Mouse (Mus musculus) CD8-positive naive resting alpha-beta T cell, adult 2 months (primary cell): Measurements from ENCODE around the gene Atp1a3.
"Not testable (repeated sequence)": the region's sequence is repeated elsewhere in the genome, so short reads cannot be mapped to it uniquely, and the experiment has no call there.

Experiments used
- DNase-seq, 2 experiments: peaks; one replicate each; pipeline ENCODE4 v3.0.0; 2022; ENCODE audit warnings: low read depth in 2 of 2, low spot score in 2 of 2

Atp1a3 gene

DNA sequence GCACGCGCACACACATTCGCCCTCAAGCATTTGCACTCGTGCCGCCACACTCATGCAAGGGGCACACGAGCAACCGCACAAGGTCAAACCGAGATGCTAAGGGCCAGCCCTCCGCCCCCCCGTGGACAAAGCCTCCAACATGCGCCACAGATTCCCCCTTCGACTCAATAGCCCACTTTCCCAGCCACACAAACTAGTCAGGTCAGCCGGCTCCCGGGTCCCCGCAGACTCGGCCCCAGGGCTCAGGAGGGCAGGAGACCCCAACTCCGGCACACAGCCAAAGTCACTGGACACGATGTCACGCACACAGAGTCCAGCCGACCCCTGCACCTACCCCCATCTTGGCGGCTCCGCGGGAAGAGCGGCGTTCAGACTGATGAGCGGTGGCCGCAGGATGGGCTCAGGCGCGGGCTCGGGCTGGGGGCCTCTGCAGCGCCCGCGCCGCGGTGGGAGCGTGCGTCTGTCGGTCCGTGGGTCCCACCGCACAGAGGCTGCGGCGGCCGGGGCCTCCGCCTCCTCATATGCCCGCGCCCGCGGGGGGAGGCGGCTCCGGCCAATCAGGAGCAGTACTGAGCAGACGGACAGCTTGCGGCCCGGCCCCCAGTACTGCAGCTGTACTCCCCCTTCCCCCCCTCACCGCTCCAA lies at the start of gene Atp1a3:
TSS of gene Atp1a3 (minus strand) at position 538 of the 645 bp plus-strand sequence.
- no peak for DNase-seq

DNA sequence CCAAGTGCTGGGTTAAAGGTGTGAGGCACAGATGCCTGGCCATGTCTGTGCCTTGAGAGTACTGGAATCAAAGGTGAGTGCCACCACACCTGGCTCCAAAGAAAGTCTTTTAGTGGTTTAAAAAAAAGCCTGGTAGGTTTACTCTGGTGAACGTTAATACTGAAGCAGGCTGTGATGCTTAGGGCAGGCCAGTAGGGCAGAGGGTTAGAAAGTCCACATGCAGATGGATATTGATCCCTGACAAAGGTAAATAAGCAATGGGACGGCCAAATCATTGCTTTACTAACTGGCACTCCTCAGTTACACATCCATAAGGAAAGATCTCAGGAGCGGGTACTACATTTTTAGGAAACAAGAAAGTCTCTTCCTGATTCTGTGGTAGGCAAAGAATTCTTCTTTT lies 46.8 kb upstream of the Atp1a3 start:
- DNase-seq, result no peak

DNA sequence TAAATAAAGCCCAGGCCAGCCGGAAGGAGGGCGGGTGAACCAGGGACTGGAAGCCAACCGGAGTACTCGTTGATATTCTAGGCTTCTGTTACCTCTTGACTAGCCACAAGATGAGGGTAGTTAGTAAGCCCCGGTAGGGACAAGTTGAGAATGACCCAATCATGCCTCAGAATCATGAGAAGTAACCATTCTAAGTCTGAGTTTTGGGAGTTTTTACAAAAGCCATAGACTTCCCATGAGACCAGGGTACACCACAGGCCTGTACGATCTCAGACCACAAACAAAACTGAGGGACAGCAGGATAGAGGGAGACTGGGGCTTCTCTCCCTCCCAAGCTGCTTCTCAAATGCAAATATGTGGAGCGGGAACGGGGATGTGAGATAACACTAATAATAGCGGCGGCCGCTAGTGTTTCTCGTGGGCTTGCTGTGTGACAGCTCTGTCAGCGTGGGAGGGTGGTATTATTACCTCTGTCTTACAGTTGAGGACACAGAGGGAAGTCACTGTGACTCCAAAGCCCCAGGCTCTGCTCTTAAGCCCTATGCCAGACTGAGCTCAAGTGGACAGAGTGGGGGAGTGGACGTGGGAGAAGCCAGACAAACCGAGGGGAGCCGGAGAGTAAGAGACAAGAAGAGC lies 43.7 kb upstream of the Atp1a3 start:
- no peak for DNase-seq

DNA sequence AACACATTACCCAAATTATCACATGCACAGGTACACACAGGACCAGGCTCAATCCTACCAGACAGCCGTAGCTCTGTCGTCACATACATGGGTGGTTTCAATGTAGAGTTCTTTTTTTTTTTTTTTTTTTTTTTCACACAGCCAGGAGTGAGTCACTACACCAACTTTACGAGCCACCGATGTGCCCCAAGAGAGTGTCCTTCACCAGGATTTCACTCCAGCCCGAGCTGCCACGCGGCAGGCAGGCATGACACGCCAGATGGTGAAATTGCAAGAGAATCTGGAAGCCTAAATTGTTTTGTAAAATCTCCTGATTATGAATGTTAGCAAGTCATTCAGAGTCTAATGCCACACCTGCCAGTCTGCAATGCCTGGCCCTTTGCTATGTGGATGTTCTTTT lies 41.6 kb upstream of the Atp1a3 start:
- DNase-seq, result no peak

DNA sequence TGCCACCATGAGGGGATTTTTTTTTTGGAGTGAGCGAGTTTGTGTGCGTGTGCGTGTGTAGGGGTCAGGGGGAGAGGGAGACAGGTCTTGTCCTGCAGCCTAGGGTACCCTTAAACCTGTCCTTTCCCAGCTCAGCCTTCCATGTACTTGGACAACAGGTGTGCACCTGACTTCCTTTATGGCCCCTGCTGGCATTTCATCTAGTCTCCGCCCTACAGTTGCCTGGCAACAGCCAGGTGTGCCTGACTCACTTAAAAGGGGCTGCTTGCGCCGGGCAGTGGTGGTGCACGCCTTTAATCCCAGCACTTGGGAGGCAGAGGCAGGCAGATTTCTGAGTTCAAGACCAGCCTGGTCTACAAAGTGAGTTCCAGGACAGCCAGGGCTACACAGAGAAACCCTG lies 38.8 kb upstream of the Atp1a3 start:
- not testable (repeated sequence) for DNase-seq

DNA sequence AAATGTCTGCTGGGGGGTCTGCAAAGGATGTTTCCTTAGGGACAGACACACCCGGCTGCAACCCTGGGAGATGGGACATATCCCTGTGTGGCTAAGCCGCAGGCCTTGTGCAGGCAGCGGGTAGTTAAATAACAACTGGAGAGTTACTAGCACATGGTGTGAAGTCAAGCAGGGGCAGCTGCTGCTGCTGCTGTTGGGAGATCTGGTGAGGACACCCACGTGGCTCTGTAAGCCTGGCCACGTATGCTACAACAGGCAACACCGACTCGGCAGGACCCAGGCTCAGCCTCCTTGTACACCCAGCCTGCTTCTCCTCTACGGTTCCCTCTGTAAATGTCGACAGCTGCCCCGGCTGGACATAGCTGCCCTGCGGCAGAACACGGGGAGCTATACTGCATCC lies 36.2 kb upstream of the Atp1a3 start:
- DNase-seq, result no peak

DNA sequence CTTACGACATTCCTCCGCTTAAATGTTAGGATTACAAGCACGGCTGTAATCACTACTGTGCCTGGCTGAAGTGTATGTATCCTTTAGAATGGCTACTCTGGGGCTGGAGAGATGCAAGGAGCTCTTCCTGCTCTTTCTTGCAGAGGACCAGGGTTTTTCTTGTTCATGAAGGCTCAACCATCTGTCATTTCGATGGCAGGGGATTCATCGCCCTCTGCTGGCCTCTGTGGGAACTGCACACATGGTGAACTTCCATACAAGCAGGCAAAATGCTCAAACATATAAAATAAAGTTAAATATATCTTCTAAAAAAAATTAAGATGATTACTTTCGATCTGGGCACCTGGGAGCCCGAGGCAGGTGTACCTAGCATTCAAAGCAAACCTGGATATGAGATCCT lies 30.2 kb upstream of the Atp1a3 start:
- peak; percentile 60 to 69 for DNase-seq

DNA sequence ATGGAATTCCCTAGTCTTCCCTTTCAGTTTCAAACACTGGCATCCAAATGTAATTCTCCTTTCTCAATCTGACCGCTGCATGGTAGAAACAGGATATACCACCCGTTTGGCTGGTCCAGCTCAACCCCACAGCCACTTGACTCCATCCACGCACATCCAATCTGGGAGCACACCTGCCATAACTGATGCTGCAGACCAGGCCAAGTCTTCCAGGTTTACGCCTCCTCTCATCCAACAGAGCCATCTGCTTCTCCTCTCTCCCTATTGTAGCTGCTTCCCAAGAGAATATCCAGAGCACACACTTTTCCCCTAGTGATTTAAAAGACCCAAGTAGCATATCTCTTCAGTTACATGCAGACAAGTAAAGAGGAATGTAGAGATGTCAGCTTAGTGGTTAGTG lies 29.0 kb upstream of the Atp1a3 start:
- DNase-seq, result no peak

DNA sequence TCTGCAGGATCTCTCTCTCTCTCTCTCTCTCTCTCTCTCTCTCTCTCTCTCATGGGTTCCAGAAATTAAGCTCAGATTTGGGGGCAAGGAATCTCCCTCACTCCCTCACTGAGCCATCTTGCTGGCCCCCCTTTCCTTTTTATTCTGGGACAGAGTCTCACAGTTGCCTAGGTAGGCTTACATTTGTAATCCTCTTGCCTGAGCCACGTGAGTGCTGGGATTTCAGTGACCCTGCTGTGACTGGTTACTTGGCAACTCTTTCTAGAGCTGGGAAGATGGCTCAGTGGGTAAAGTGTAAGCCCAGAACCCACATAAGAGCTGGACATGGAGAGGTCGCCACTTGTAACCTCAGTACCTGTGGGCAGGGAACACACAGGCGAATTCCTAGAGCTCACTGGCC lies 25.8 kb upstream of the Atp1a3 start:
- no peak for DNase-seq

DNA sequence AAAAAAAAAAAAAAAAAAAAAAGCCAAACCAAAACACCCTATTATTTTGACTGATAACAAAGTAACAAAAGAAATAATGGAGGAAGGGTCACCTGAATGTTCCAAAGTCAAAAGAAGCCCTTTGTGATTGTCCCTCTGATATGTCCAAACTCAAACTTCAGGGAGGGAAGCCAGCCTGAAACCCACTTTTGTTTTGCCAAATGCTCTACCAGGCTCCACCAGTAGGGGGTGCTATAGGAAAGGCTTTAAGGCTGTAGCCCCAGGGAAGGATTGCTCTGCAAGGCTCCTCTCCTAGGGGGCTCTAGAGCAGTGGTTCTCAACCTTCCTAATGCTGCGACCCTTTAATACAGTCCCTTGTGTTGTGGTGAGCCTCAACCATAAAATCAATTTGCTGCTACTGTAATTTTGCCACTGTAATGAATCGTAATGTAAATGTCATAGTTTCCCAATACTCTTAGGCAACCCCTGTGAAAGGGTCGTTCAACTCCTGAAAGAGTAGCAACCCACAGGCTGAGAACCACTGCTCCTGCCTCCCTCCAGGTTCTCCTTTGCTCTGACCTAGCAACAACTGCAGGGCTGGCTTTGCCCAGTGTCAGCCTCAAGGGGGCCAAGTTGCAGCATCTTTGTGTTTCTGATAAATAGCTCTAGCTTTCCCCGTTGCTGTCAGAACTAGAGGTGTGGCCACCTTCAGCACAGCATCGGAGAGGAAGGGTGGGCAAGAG lies 24.4 kb upstream of the Atp1a3 start:
- peak; percentile 58 to 76 for DNase-seq

DNA sequence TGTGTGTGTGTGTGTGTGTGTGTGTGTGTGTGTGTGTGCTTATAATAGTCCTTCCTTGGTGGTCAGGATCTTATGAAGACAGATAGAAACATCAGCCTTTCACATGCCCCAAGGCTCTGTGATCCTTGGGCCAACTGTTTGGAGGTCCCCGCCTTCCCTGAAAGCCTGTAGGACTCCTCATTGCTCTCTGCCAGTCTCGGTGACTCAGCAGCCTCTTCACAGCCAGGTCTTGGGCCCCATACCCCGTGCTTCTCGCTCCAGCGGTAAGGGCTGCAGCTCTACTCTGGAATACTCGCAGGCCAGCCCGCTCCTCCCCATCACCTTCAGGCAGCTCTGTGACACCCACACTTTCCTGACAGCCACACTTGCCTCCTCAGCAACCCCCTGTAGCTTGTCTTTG lies 20.7 kb upstream of the Atp1a3 start:
- DNase-seq, result no peak

DNA sequence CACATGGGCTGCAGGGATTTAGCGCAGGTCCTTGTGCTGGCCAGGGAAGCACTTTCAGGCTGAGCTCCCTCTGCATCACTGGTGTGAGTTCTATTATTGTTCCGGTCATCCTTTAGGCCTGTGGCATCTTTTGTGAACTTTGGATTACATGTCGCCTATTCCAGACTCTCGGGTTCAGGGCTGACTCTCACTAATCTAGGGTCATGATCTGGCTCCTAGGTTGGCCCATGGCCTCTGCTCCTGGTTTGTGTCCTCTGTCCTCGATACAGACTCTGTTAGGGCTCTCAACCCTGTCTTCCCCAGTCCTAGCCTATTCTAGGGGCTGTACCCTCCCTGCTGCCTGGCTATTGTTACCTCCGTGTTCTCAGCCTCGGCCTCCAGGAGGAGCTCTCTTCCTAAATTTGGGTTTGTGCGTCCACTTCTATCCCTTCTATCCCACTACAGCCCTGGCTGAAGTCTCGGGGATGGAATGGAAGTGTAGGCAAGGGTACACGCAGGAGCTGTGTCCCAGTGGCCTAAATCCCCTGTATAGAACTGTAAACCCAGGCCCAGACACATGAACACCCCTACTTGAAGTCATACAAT lies 20.2 kb upstream of the Atp1a3 start:
- no peak for DNase-seq

DNA sequence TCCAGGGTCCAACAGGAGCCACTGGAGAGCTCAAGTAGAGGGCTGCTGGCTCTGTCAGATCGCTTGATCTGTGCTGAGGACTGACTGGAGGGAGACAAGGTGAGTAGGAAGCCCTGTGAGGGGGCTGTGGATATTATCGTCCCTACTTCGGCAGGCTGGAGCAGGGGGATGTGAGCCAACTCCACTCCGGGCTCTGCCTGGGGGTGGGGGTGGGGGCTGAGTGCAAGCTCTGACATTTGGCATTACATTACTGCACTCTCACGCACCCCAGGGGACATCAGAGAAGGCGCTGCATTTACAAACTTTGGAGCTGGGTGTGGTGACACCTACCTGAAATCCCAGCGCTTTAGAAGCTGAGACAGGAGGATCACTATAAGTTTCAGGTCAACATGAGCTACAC lies 5.8 kb upstream of the Atp1a3 start:
- no peak for DNase-seq

DNA sequence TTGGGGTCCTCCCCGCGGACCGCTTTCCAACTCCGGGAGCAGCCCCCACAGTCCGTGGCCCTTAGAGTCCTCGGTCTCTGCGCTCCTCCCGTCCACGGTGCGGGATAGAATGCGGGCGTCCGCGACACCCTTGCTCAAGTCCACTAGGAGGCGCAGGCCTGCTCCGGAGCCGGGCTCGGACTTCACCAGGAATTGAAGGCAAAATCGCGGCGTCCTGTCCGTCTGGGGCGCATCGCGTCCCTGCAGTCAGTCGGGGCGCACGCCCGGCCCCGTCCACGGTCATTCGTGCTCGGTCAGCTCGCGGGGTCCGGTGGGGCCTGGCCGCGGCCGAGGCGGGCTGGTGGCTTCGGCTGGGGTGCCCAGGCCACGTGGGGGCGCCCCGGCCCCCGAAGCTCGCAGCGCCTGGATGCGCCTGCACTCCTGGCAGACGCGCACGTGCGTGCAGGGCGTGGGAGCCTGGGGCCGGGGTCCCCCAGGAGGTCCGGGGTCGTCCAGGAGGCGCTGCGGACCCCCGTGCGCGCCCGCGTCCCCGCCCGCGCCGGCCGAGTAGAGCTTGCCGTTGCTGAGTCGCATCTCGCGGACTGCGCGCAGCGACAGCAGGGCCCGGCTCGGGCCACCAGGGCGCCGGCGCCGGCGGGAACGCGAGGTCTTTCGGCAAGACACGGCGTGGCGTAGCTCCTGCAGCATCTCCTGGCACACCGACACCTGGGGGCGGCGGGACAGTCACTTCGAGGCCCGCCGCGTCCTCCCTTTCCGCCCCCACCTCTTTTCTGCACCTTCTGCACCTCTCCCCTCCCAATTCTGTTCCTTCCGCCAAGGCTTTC lies 4.5 kb upstream of the Atp1a3 start:
- DNase-seq, result no peak

DNA sequence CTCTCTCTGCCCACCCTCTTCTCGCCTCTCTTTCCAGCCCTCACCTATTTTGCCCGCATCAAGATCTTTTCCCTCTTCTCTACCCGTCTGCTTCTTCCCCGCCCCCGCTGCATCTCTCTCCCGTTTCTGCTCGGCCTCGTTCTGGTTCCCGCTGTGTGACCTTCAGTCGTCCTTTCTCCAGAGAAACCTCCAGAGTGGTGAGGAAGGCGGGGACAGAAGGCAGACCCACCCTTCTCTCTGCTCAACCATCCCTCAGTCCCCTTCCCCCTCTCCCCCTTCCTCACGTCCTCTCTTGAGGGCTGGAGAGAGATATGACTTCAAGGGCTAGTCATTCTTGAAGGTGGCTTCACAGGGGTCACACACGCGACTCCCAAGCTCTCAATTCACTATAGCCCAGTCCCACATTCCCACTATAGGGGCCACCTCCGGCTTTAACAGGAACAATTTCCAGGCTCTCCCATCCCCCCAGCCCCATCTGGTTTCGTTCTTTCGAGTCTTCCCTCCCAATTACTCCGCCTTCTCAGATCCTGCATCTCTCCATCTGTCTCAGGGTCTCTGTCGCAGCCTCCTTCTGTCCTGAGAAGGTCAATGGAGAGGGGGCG lies 3.4 kb upstream of the Atp1a3 start:
- no peak for DNase-seq

DNA sequence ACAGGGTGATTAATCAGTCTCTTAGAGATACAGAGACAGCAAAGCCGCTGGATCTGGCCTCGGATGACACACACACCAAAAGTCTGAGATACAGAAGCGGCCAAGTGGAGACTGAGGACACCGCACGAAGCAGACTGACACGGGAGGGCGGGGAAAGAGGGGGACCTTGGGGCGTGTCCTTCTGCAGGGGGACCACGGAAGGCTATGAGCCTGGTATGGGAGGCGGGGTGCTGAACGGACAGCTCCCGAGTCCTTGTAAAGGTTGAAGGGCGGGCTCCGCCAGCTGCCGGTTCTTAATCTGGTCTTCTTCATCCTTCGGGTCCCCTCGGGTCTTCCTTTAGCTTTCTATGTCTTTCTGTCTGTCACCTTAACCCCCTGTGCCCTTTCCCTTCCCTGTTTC lies 2.9 kb upstream of the Atp1a3 start:
- peak; percentile 36 to 61 for DNase-seq

DNA sequence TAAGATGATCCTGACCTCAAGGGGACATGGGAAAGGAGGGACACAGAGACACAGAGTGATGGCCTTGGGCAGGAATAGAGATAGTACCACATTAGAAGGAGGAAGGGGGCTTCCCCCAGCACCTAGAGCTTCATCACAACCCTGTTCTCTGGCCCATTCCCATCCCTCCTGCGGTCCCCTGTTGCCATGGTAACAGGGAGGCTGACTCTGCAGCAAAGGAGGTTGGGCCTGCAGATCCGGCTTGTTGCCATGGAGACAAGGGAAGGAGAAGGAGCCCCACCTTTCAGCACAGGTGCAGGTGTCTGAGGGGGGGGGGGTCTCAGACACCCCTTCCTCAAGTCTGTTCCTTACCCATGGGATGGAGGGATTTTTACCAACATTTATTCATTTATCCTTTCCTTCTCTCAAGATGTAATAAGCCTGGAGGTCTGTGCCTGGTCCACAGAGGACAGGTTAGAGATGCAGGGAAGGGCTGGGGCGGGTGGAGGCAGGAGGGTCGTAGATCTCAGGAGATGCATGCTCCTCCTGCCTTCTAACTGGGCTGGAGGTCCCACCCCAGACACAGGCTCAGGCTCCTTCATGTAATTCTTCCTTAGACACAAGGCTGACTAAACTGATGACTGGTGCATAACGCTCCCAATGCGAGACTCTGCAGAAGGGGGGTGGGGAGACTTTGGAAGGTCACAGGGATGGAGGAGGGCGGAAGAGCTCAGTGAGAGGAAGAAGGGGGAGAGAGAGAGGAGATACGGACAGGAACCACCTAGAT lies 2.0 kb upstream of the Atp1a3 start:
- no peak for DNase-seq

DNA sequence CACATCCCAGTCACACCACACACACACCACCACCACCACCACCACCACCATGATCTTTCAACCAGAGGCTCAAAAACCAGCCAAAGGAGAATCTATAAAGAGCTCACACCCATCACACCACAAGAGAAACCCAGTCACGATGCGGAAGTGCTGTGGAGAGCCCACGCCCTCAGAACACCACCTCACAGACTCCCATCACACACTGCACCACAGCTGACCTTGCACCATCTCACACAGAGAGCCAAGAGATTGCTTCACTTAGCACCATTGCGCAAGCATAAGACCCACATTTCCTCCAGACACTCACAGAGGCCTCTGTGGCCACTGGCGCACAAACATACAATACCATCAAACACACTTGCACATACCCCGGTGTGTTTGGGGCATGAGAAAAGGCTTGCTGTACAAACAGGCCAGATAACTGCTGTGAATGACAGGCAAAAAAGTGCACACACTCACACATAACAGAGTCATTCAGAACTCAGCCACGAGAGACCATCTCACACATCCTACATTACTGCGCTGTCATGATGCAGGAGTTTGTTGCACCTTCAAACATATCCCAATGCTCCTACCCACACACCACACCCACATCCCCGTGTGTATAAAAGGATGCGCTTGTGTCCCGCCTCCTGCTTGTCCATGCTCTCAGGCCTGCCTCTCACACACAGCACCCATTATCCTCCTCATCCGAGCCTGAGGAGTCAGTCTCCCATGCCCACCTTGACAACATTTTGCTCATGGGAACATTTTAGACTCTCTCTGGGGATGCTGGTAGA lies 1.0 kb upstream of the Atp1a3 start:
- DNase-seq, result no peak

DNA sequence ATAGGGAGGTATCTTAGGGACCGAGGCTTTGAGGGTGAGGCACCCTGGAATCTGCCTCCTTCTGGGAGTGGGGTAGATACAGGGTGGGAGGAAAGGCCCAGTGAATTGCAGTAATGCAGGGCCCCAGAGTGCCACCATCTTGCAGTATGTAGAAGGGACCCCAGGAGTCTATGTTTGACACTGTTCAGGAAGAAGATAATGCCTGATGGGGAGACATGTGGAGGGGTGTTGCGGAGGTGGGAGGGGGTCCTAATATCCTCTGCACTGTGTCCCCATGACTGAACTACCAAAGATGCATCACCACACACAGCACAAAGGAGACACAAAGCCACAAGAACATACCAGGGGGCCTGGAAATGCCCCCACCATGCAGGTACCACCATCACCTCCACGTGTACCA lies 413 bp upstream of the Atp1a3 start:
- DNase-seq, result no peak
